Mouse (Mus musculus) MEL (cell line): ENCODE results near the gene Mff. TPM values are rescaled to one million over a fixed set of nuclear protein-coding genes. Genes with fewer than 3 reads are reported as not detected.

ENCODE experiments used
- DNase-seq: peaks from one replicate; pipeline ENCODE4 v3.0.0; 2011; ENCODE audit warnings: low read depth, low spot score
- H3K27ac ChIP-seq: 2 replicates; pipeline ENCODE4 v1.5.1; 2012; ENCODE audit warnings: low read depth, mild to moderate bottlenecking, control low read depth, low read length, moderate library complexity; ENCODE audit not compliant: control insufficient read depth
- H3K27me3 ChIP-seq, 2 experiments: fragments of 150-350 bp in 1 of 2; sonication (generic) in 1 of 2; 2 replicates each; pipeline ENCODE4 v1.6.1; 2012; ENCODE audit warnings: low read length in 2 of 2, mild to moderate bottlenecking in 2 of 2, improper control_type of control experiment in 1 of 2, moderate library complexity in 1 of 2; ENCODE audit not compliant: insufficient read depth in 2 of 2, control insufficient read depth in 1 of 2
- H3K36me3 ChIP-seq, 2 experiments: 2 replicates each; pipeline ENCODE4 v1.6.1; 2012 to 2014; ENCODE audit warnings: low read length in 2 of 2, improper control_type of control experiment in 1 of 2, inconsistent platforms in 1 of 2, mild to moderate bottlenecking in 1 of 2; ENCODE audit not compliant: insufficient read depth in 2 of 2, control insufficient read depth in 1 of 2
- H3K4me1 ChIP-seq, 2 experiments: fragments of 150-350 bp in 1 of 2; sonication (generic) in 1 of 2; 2 replicates each; pipeline ENCODE4 v1.6.1; 2012; ENCODE audit warnings: low read length in 2 of 2, improper control_type of control experiment in 1 of 2, mild to moderate bottlenecking in 1 of 2; ENCODE audit not compliant: insufficient read depth in 2 of 2, control insufficient read depth in 1 of 2
- H3K4me3 ChIP-seq, 2 experiments: fragments of 150-350 bp in 1 of 2; sonication (generic) in 1 of 2; 2 replicates each; pipeline ENCODE4 v1.5.1; 2012; ENCODE audit warnings: low read depth in 2 of 2, low read length in 2 of 2, mild to moderate bottlenecking in 2 of 2, moderate library complexity in 2 of 2, control low read depth in 1 of 2, improper control_type of control experiment in 1 of 2; ENCODE audit not compliant: control insufficient read depth in 1 of 2, insufficient read depth in 1 of 2
- H3K79me2 ChIP-seq: 2 replicates; pipeline ENCODE4 v1.6.1; 2012; ENCODE audit warnings: mild to moderate bottlenecking, low read length, moderate library complexity; ENCODE audit not compliant: control insufficient read depth, poor library complexity, insufficient read depth
- H3K9ac ChIP-seq: 2 replicates; pipeline ENCODE4 v1.6.1; 2012; ENCODE audit warnings: low read depth, mild to moderate bottlenecking, control low read depth, low read length, moderate library complexity; ENCODE audit not compliant: control insufficient read depth, poor library complexity, severe bottlenecking
- H3K9me3 ChIP-seq: fragments of 150-350 bp; sonication (generic); replicated peaks from 2 replicates; pipeline ENCODE4 v1.6.1; 2012; ENCODE audit warnings: mild to moderate bottlenecking, low read length, improper control_type of control experiment, moderate library complexity; ENCODE audit not compliant: insufficient read depth
- BHLHE40 ChIP-seq: IDR thresholded peaks from 2 replicates; pipeline ENCODE4 v1.6.1; 2012; ENCODE audit warnings: low read depth, mild to moderate bottlenecking, inconsistent platforms, low read length, improper control_type of control experiment, borderline replicate concordance
- CTCF ChIP-seq, 3 experiments: IDR thresholded peaks in 2 of 3; conservative IDR thresholded peaks in 1 of 3; 2 replicates each; pipeline ENCODE4 v1.5.1; 2011 to 2012; ENCODE audit warnings: low read length in 3 of 3, low read depth in 2 of 3, mild to moderate bottlenecking in 2 of 3, improper control_type of control experiment in 1 of 3, inconsistent platforms in 1 of 3, mixed read lengths in 1 of 3, moderate library complexity in 1 of 3; ENCODE audit not compliant: control insufficient read depth in 1 of 3, insufficient read depth in 1 of 3, poor library complexity in 1 of 3, severe bottlenecking in 1 of 3
- E2F4 ChIP-seq: IDR thresholded peaks from 2 replicates; pipeline ENCODE4 v1.6.1; 2011; ENCODE audit warnings: low read depth, low read length, improper control_type of control experiment, borderline replicate concordance
- ELF1 ChIP-seq: IDR thresholded peaks from 2 replicates; pipeline ENCODE4 v1.6.1; 2014; ENCODE audit warnings: low read depth, mild to moderate bottlenecking, inconsistent platforms, low read length, improper control_type of control experiment, moderate library complexity
- EP300 ChIP-seq, 2 experiments: IDR thresholded peaks; 2 replicates each; pipeline ENCODE4 v1.6.1; 2011; ENCODE audit warnings: improper control_type of control experiment in 2 of 2, low read length in 2 of 2, low read depth in 1 of 2, mild to moderate bottlenecking in 1 of 2
- ETS1 ChIP-seq: IDR thresholded peaks from 2 replicates; pipeline ENCODE4 v1.6.1; 2012; ENCODE audit warnings: low read depth, mild to moderate bottlenecking, inconsistent platforms, low read length, improper control_type of control experiment, moderate library complexity
- GABPA ChIP-seq: IDR thresholded peaks from 2 replicates; pipeline ENCODE4 v1.6.1; 2012; ENCODE audit warnings: low read depth, mild to moderate bottlenecking, inconsistent platforms, low read length, improper control_type of control experiment, moderate library complexity
- MAFK ChIP-seq: IDR thresholded peaks from 2 replicates; pipeline ENCODE4 v1.6.1; 2011; ENCODE audit warnings: low read depth, mild to moderate bottlenecking, low read length, improper control_type of control experiment, borderline replicate concordance
- MEF2A ChIP-seq: IDR thresholded peaks from 2 replicates; pipeline ENCODE4 v1.6.1; 2014; ENCODE audit warnings: low read depth, mild to moderate bottlenecking, inconsistent platforms, low read length, improper control_type of control experiment; ENCODE audit not compliant: poor library complexity, insufficient replicate concordance, severe bottlenecking; ENCODE audit errors: extremely low read depth
- MXI1 ChIP-seq: IDR thresholded peaks from 2 replicates; pipeline ENCODE4 v1.6.1; 2011; ENCODE audit warnings: mild to moderate bottlenecking, low read depth, low read length, improper control_type of control experiment
- NELFE ChIP-seq: IDR thresholded peaks from 2 replicates; pipeline ENCODE4 v1.6.1; 2011; ENCODE audit warnings: low read depth, low read length, improper control_type of control experiment
- POLR2A ChIP-seq, 2 experiments: IDR thresholded peaks; 2 replicates each; pipeline ENCODE4 v1.6.1; 2011 to 2012; ENCODE audit warnings: low read length in 2 of 2, mild to moderate bottlenecking in 2 of 2, control low read depth in 1 of 2, improper control_type of control experiment in 1 of 2, low read depth in 1 of 2, moderate library complexity in 1 of 2; ENCODE audit not compliant: control insufficient read depth in 1 of 2, insufficient read depth in 1 of 2, poor library complexity in 1 of 2
- POLR2AphosphoS5 ChIP-seq: IDR thresholded peaks from 2 replicates; pipeline ENCODE4 v1.6.1; 2012; ENCODE audit warnings: low read depth, borderline replicate concordance, mild to moderate bottlenecking, inconsistent platforms, low read length, moderate library complexity, mixed read lengths
- RCOR1 ChIP-seq: IDR thresholded peaks from 2 replicates; pipeline ENCODE4 v1.6.1; 2012; ENCODE audit warnings: low read depth, mild to moderate bottlenecking, inconsistent platforms, low read length, improper control_type of control experiment
- TAL1 ChIP-seq: IDR thresholded peaks from 2 replicates; pipeline ENCODE4 v1.6.1; 2012; ENCODE audit warnings: mild to moderate bottlenecking, inconsistent platforms, low read length, moderate library complexity, mixed read lengths
- TBP ChIP-seq: IDR thresholded peaks from 2 replicates; pipeline ENCODE4 v1.8.0; 2011; ENCODE audit warnings: low read depth, low read length, improper control_type of control experiment
- TCF12 ChIP-seq: IDR thresholded peaks from 2 replicates; pipeline ENCODE4 v1.6.1; 2014; ENCODE audit warnings: low read depth, mild to moderate bottlenecking, inconsistent platforms, low read length, improper control_type of control experiment, moderate library complexity
- USF2 ChIP-seq, 2 experiments: IDR thresholded peaks; 2 replicates each; pipeline ENCODE4 v1.6.1; 2011 to 2012; ENCODE audit warnings: improper control_type of control experiment in 2 of 2, low read length in 2 of 2, borderline replicate concordance in 1 of 2, inconsistent platforms in 1 of 2, low read depth in 1 of 2, mild to moderate bottlenecking in 1 of 2; ENCODE audit not compliant: insufficient read depth in 1 of 2
- ZNF384 ChIP-seq: IDR thresholded peaks from 2 replicates; pipeline ENCODE4 v1.6.1; 2012; ENCODE audit warnings: low read depth, mild to moderate bottlenecking, inconsistent platforms, low read length, improper control_type of control experiment
- polyA plus RNA-seq, 2 experiments: library from polyadenylated mRNA; stranded (reverse) in 1 of 2; unstranded in 1 of 2; fragments of >175 nt in 1 of 2; fragments of >200 nt in 1 of 2; gene quantifications; 2 replicates each; pipeline versions ENCODE4 v1.2.1 to v1.2.4; 2012; ENCODE audit warnings: low replicate concordance in 2 of 2, low read depth in 1 of 2; ENCODE audit not compliant: insufficient read length in 2 of 2, insufficient read depth in 1 of 2, missing spikeins in 1 of 2
- total RNA-seq: library from RNA; depleted of rRNA; stranded (reverse); fragments of 300-350 nt; gene quantifications from 2 replicates; pipeline ENCODE4 v1.2.3, GENCODE M21; 2012

Gene Mff
- total and polyA plus RNA-seq, 3 experiments = 86.0 to 195 TPM; not detected in 1

GRCm38 (mm10) chr1:82775293-82775692, 50.6 kb downstream of the Mff start:
- H3K27ac ChIP-seq = no peak overlapping the region
- no peak for DNase-seq

GRCm38 (mm10) chr1:82779388-82779966, 54.8 kb downstream of the Mff start:
- Histone ChIP-seq H3K9ac (no peak overlapping the region), H3K4me1 (no peaks in the 10 kb centered on the region), H3K4me3 (no peak overlapping the region), H3K36me3 (no peaks in the 10 kb centered on the region), H3K9me3 (no peaks in the 10 kb centered on the region), H3K27ac (no peak overlapping the region), H3K27me3 (no peaks in the 10 kb centered on the region), H3K79me2 (no peaks in the 10 kb centered on the region)
- TF ChIP-seq USF2 (IDR thresholded peaks at IDR 0.05; ENCODE audit: borderline replicate concordance in 1 of 2, insufficient read depth in 1 of 2, low read depth in 1 of 2, low read length in 2 of 2) (no peak), ELF1 (no peak), MEF2A (no peak), CTCF (IDR thresholded peaks at IDR 0.05 in 2 of 3, conservative IDR thresholded peaks at IDR 0.05 in 1 of 3; ENCODE audit: control insufficient read depth in 1 of 3, insufficient read depth in 1 of 3, low read depth in 2 of 3, low read length in 3 of 3, poor library complexity in 1 of 3, severe bottlenecking in 1 of 3) (no peak), E2F4 (no peak), NELFE (no peak), TCF12 (no peak), RCOR1 (no peak), ETS1 (no peak)
- DNase-seq = no peak

More at GRCm38 (mm10) chr1:82775293-82775692, 50.6 kb downstream of the Mff start:
- Histone ChIP-seq H3K36me3 (peaks cover 0 to 7% of the 10 kb centered on the region in 2 experiments; a peak in 2 of 4 replicates), H3K27me3 (no peaks in the 10 kb centered on the region), H3K9ac (no peak overlapping the region), H3K4me3 (no peak overlapping the region), H3K79me2 (no peaks in the 10 kb centered on the region; the same call in 1 of the 2 replicates), H3K9me3 (no peaks in the 10 kb centered on the region), H3K4me1 (peaks cover 0 to 8% of the 10 kb centered on the region in 2 experiments; a peak in 1 of 4 replicates)
- TF ChIP-seq NELFE (no peak), BHLHE40 (no peak), ZNF384 (no peak), TAL1 (no peak), TBP (no peak), POLR2A (IDR thresholded peaks at IDR 0.05; ENCODE audit: control insufficient read depth in 1 of 2, insufficient read depth in 1 of 2, low read depth in 1 of 2, low read length in 2 of 2, poor library complexity in 1 of 2) (no peak), EP300 (IDR thresholded peaks at IDR 0.05; ENCODE audit: low read depth in 1 of 2, low read length in 2 of 2) (no peak), GABPA (no peak), USF2 (IDR thresholded peaks at IDR 0.05; ENCODE audit: borderline replicate concordance in 1 of 2, insufficient read depth in 1 of 2, low read depth in 1 of 2, low read length in 2 of 2) (no peak), MXI1 (no peak), MAFK (no peak), CTCF (IDR thresholded peaks at IDR 0.05 in 2 of 3, conservative IDR thresholded peaks at IDR 0.05 in 1 of 3; ENCODE audit: control insufficient read depth in 1 of 3, insufficient read depth in 1 of 3, low read depth in 2 of 3, low read length in 3 of 3, poor library complexity in 1 of 3, severe bottlenecking in 1 of 3) (no peak), POLR2AphosphoS5 (no peak)
